Mouse (Mus musculus): ENCODE data around the gene Rap1a.

DNA sequence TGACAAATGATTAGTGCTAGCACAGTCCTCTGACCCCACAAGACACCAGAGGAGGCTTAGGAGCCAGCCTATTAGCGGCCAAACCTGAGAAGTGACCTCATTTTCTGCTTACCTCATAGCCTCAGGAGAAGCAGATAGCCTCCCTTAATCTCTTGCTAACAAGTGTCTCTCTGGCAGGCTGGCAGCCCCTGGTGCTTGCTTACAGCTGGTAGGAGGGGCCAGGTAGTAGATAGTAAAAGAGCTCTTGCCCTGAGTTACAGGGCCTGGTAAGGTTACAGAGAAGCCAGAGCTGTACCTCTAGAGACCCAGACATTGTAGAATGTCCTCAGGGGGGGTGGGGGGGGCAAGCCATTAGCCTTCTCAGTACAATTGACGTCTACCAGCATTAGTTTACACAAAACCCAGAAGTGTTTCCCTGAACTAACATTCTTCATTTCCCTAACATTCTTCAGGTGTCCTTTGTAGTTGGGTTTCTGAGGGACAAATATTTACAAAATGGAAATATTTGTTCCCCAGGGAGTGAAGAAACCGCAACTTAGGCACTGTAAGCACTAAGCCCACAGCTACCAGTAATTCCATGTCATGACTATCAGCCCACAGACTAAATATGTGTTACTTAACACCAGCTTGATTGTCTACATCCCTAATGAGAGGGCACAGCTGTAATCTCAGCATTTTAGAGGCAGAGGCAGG lies 101.7 kb downstream of the Rap1a start:
- TF ChIP-seq CTCF (IDR thresholded peaks at IDR 0.05; ENCODE audit: borderline replicate concordance, insufficient read depth, low read depth, low read length): no peak
- TF ChIP-seq POLR2A (IDR thresholded peaks at IDR 0.05; ENCODE audit: borderline replicate concordance, insufficient read depth, low read length): no peak

All from cerebellum, adult 2 months (tissue).